ENCODE assay signal across 11 mouse cellular contexts in the genomic region with DNA sequence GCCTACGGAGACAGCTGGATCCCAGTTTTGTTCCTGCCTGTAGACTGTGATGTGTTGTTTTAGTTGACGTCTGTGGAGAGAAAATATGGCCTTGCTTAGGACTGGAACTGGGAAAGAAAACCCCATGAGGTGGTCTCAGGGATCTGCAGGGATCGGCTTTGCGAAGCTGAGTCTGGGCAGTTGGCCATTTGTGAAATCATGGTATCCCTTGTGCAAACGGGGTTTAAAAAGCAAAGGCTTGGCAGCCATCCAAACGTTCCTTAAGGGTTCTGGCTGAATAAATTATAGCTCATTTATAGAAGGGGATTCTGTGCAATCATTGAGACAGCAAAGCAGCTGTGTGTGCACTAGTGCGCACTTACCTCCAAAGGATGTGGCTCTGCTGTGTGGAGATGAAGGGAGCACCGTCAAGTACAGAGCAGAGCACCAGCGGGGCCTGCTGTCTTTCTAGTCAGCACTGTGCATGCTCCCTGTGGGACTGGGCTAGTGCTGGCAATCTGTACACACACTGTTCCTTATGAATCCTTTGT. TPM values are rescaled to one million over a fixed set of nuclear protein-coding genes. Genes with fewer than 3 reads are reported as not detected.
DNase-seq lines count a peak whose midpoint lies in the region; ATAC-seq and TF ChIP-seq lines count a peak whose summit lies in the region.
"Not testable (repeated sequence)": the region's sequence is repeated elsewhere in the genome, so short reads cannot be mapped to it uniquely, and the experiment has no call there.
"Had no signal": no experiment of that assay in that cellular context is flagged by ENCODE, and none has a peak within 500 bp of the region (broad histone marks: within the 10 kb centered on the region; RNA-seq: fewer than 3 reads in every experiment).

No protein-coding gene starts in this region.

- H3K4me1 ChIP-seq in embryonic facial prominence, embryonic 12.5 days; hindbrain, embryonic 13.5 days (replicated peaks); kidney, postnatal 0 days (replicated peaks; ENCODE audit: insufficient read depth, low read length); limb, embryonic 15.5 days; midbrain, embryonic 11.5 days (ENCODE audit: control insufficient read depth, insufficient read depth, low read length); neural tube, embryonic 15.5 days: not testable (repeated sequence)

- peak; percentile 50 for ATAC-seq in embryonic facial prominence, embryonic 12.5 days (ENCODE audit: insufficient number of reproducible peaks, insufficient read depth, low FRiP score, low TSS enrichment)
- peak; percentile 34; the same call in 1 of the 2 replicates for ATAC-seq in frontal cortex, adult (ENCODE audit: low TSS enrichment)
- ATAC-seq in hindbrain, embryonic 13.5 days (ENCODE audit: low FRiP score), result peak; percentile 79
- peak; percentile 31; the same call in 1 of the 2 replicates for ATAC-seq in kidney, postnatal 0 days (replicated peaks; ENCODE audit: low FRiP score, low read depth)
- ATAC-seq in limb, embryonic 15.5 days (ENCODE audit: insufficient number of reproducible peaks, low FRiP score, low TSS enrichment, low read depth), result peak; percentile 66
- ATAC-seq in midbrain, embryonic 11.5 days (ENCODE audit: low FRiP score), result peak; percentile 56
- ATAC-seq in neural tube, embryonic 15.5 days (ENCODE audit: low FRiP score), result peak; percentile 66

- H3K9me3 ChIP-seq in embryonic facial prominence, embryonic 12.5 days, result peaks cover 40% of the 10 kb centered on the region
- peaks cover 45% of the 10 kb centered on the region for H3K9me3 ChIP-seq in hindbrain, embryonic 13.5 days
- H3K9me3 ChIP-seq in kidney, postnatal 0 days (replicated peaks; ENCODE audit: low read length), result peaks cover 12% of the 10 kb centered on the region; the same call in 1 of the 2 replicates
- H3K9me3 ChIP-seq in limb, embryonic 15.5 days, result peaks cover 26% of the 10 kb centered on the region
- peaks cover 34% of the 10 kb centered on the region for H3K9me3 ChIP-seq in midbrain, embryonic 11.5 days (ENCODE audit: control insufficient read depth, low read length)
- peaks cover 39% of the 10 kb centered on the region for H3K9me3 ChIP-seq in neural tube, embryonic 15.5 days (replicated peaks)

- not testable (repeated sequence) for DNase-seq in kidney, postnatal 0 days (ENCODE audit: low spot score)
- DNase-seq in midbrain, embryonic 11.5 days (ENCODE audit: low spot score, missing footprints), result peak; percentile 31

- not testable (repeated sequence) for H3K4me3 ChIP-seq in embryonic facial prominence, embryonic 12.5 days; hindbrain, embryonic 13.5 days; kidney, postnatal 0 days (replicated peaks; ENCODE audit: low read depth, low read length); limb, embryonic 15.5 days; midbrain, embryonic 11.5 days (ENCODE audit: low read depth, low read length); neural tube, embryonic 15.5 days (replicated peaks)

- not testable (repeated sequence) for TF ChIP-seq CTCF in kidney, postnatal 0 days (IDR thresholded peaks at IDR 0.05; ENCODE audit: low read depth)

- H3K27ac ChIP-seq in embryonic facial prominence, embryonic 12.5 days; hindbrain, embryonic 13.5 days; kidney, postnatal 0 days; limb, embryonic 15.5 days; midbrain, embryonic 11.5 days (ENCODE audit: low read depth, low read length); neural tube, embryonic 15.5 days (replicated peaks): not testable (repeated sequence)

- not testable (repeated sequence) for H3K9ac ChIP-seq in embryonic facial prominence, embryonic 12.5 days; hindbrain, embryonic 13.5 days; kidney, postnatal 0 days (ENCODE audit: low read depth, low read length); limb, embryonic 15.5 days; midbrain, embryonic 11.5 days (ENCODE audit: low read length); neural tube, embryonic 15.5 days (replicated peaks)

- H3K36me3 ChIP-seq in embryonic facial prominence, embryonic 12.5 days; hindbrain, embryonic 13.5 days; kidney, postnatal 0 days (ENCODE audit: insufficient read depth, low read length); limb, embryonic 15.5 days; midbrain, embryonic 11.5 days (ENCODE audit: control insufficient read depth, insufficient read depth, low read length); neural tube, embryonic 15.5 days: not testable (repeated sequence)

- H3K4me2 ChIP-seq in embryonic facial prominence, embryonic 12.5 days (replicated peaks); hindbrain, embryonic 13.5 days; kidney, postnatal 0 days (ENCODE audit: low read length); limb, embryonic 15.5 days; midbrain, embryonic 11.5 days; neural tube, embryonic 15.5 days: not testable (repeated sequence)

- WGBS in embryonic facial prominence, embryonic 12.5 days, result 84% methylated on average over 8 of the region's 9 CpGs
- 79% methylated on average over 8 of the region's 9 CpGs for WGBS in hindbrain, embryonic 13.5 days
- WGBS in kidney, postnatal 0 days, result 73% methylated on average over 8 of the region's 9 CpGs
- WGBS in limb, embryonic 15.5 days, result 68% methylated on average over 8 of the region's 9 CpGs
- 85% methylated on average over 8 of the region's 9 CpGs for WGBS in midbrain, embryonic 11.5 days
- 82% methylated on average over 8 of the region's 9 CpGs for WGBS in neural tube, embryonic 15.5 days

- not testable (repeated sequence) for H3K27me3 ChIP-seq in embryonic facial prominence, embryonic 12.5 days; hindbrain, embryonic 13.5 days; kidney, postnatal 0 days (ENCODE audit: insufficient read depth, low read length); limb, embryonic 15.5 days; midbrain, embryonic 11.5 days (ENCODE audit: control insufficient read depth, insufficient read depth, low read length); neural tube, embryonic 15.5 days (replicated peaks)

RNA-seq across cellular contexts. Expression of a gene that starts 21.0 kb away (rescaled TPM):
- not detected in 2 replicates for polyA plus RNA-seq in embryonic facial prominence, embryonic 12.5 days (2016; fragmentation: Nextera tagmentation; extraction: Ambion mirVana)
- polyA plus RNA-seq in hindbrain, embryonic 13.5 days (2015; fragmentation: Nextera tagmentation; extraction: Ambion mirVana), result not detected in 2 replicates
- polyA plus RNA-seq in kidney, postnatal 0 days (2015; fragmentation: Nextera tagmentation; extraction: Ambion mirVana), result not detected in 2 replicates
- not detected in 2 replicates for polyA plus RNA-seq in limb, embryonic 15.5 days (2015; fragmentation: Nextera tagmentation; extraction: Ambion mirVana)
- polyA plus RNA-seq in midbrain, embryonic 11.5 days (2014; fragmentation: Nextera tagmentation; extraction: Ambion mirVana), result not detected in 2 replicates
- polyA plus RNA-seq in neural tube, embryonic 15.5 days (2015; fragmentation: Nextera tagmentation; extraction: Ambion mirVana), result not detected in 2 replicates
- polyA plus RNA-seq: CD4-positive, CD25-positive, alpha-beta regulatory T cell, adult 4 months; cortical plate, adult 2 months; heart, embryonic 16.5 days; liver, embryonic 12.5 days had no signal

RNA-seq across cellular contexts. Expression of a gene that starts 30.1 kb away (rescaled TPM):
- polyA plus RNA-seq in embryonic facial prominence, embryonic 12.5 days (2016; fragmentation: Nextera tagmentation; extraction: Ambion mirVana), result not detected in 2 replicates
- not detected in 2 replicates for polyA plus RNA-seq in hindbrain, embryonic 13.5 days (2015; fragmentation: Nextera tagmentation; extraction: Ambion mirVana)
- not detected in 2 replicates for polyA plus RNA-seq in kidney, postnatal 0 days (2015; fragmentation: Nextera tagmentation; extraction: Ambion mirVana)
- polyA plus RNA-seq in limb, embryonic 15.5 days (2015; fragmentation: Nextera tagmentation; extraction: Ambion mirVana), result not detected in 2 replicates
- not detected in 2 replicates for polyA plus RNA-seq in midbrain, embryonic 11.5 days (2014; fragmentation: Nextera tagmentation; extraction: Ambion mirVana)
- polyA plus RNA-seq in neural tube, embryonic 15.5 days (2015; fragmentation: Nextera tagmentation; extraction: Ambion mirVana), result not detected in 2 replicates
- polyA plus RNA-seq: CD4-positive, CD25-positive, alpha-beta regulatory T cell, adult 4 months; cortical plate, adult 2 months; heart, embryonic 16.5 days; liver, embryonic 12.5 days had no signal
